Mouse (Mus musculus) kidney, postnatal 0 days (tissue): ENCODE measurements at regions not wholly inside any gene's neighbourhood (a gene's known extent, or its start where the extent isn't known, plus 50 kb on each side); places are given as distances from the start of the nearest gene placed in this dataset.

Experiments used
- ATAC-seq: fragments of 200-750 bp; cut with Nextera tagmentation; replicated peaks from 2 replicates; pipeline ENCODE4 v1.8.0; 2017; ENCODE audit warnings: low read depth, moderate number of reproducible peaks, moderate TSS enrichment, moderate library complexity; ENCODE audit not compliant: low FRiP score
- DNase-seq: peaks from one replicate; pipeline ENCODE4 v3.0.0-alpha.2; 2016; ENCODE audit warnings: low spot score
- H3K27ac ChIP-seq: fragments of 300-500 bp; sonication (generic); 2 replicates; pipeline ENCODE4 v1.5.1; 2014; ENCODE audit warnings: mild to moderate bottlenecking
- H3K27me3 ChIP-seq: fragments of 300-500 bp; sonication (generic); 2 replicates; pipeline ENCODE4 v1.6.1; 2014; ENCODE audit warnings: low read length, mixed read lengths; ENCODE audit not compliant: insufficient read depth
- H3K36me3 ChIP-seq: fragments of 300-500 bp; sonication (generic); 2 replicates; pipeline ENCODE4 v1.6.1; 2014; ENCODE audit warnings: low read length, mixed read lengths; ENCODE audit not compliant: insufficient read depth
- H3K4me1 ChIP-seq: fragments of 300-500 bp; sonication (generic); replicated peaks from 2 replicates; pipeline ENCODE4 v1.6.1; 2014; ENCODE audit warnings: antibody characterized with exemption, low read length, mixed read lengths; ENCODE audit not compliant: insufficient read depth
- H3K4me2 ChIP-seq: fragments of 300-500 bp; sonication (generic); 2 replicates; pipeline ENCODE4 v1.6.1; 2014; ENCODE audit warnings: mild to moderate bottlenecking, low read length, moderate library complexity, mixed read lengths
- H3K4me3 ChIP-seq: fragments of 300-500 bp; sonication (generic); replicated peaks from 2 replicates; pipeline ENCODE4 v1.5.1; 2014; ENCODE audit warnings: low read depth, low read length
- H3K9ac ChIP-seq: fragments of 300-500 bp; sonication (generic); 2 replicates; pipeline ENCODE4 v1.6.1; 2014; ENCODE audit warnings: low read depth, low read length
- H3K9me3 ChIP-seq: fragments of 300-500 bp; sonication (generic); replicated peaks from 2 replicates; pipeline ENCODE4 v1.6.1; 2016; ENCODE audit warnings: low read length, inconsistent platforms, mixed read lengths
- CTCF ChIP-seq: IDR thresholded peaks from 2 replicates; pipeline ENCODE4 v1.5.1; 2016; ENCODE audit warnings: antibody characterized with exemption, low read depth, mild to moderate bottlenecking, moderate library complexity
- WGBS: fragments of 180-500 bp; shearing (Covaris S2); extraction: QIAGEN DNeasy Blood & Tissue Kit; methylation state at CpG from one replicate; pipeline ENCODE4 v1.1.7; 2014; 5-methylcytosine and 5-hydroxymethylcytosine counted together

- H3K36me3 ChIP-seq: no peaks in the 10 kb centered on the region
- 18% methylated on average over 6 of the region's 6 CpGs for WGBS
- H3K27me3 ChIP-seq: no peaks in the 10 kb centered on the region
- no peak overlapping the region for H3K9ac ChIP-seq
- DNase-seq (peak; percentile 18), ATAC-seq (no peak)
- H3K4me3 ChIP-seq: no peak overlapping the region
- no peaks in the 10 kb centered on the region for H3K4me1 ChIP-seq
- H3K4me2 ChIP-seq: no peak overlapping the region
- H3K9me3 ChIP-seq: no peaks in the 10 kb centered on the region
- TF ChIP-seq CTCF: no peak
- no peak overlapping the region for H3K27ac ChIP-seq
Measured at GRCm38 (mm10) chr14:28827186-28827585, 190.8 kb upstream of the Lrtm1 start.

GRCm38 (mm10) chr14:28837117-28837516 lies 180.9 kb upstream of the Lrtm1 start:
- Histone ChIP-seq H3K4me1 (no peaks in the 10 kb centered on the region), H3K27ac (no peak overlapping the region), H3K4me2 (no peak overlapping the region), H3K4me3 (no peak overlapping the region), H3K9me3 (no peaks in the 10 kb centered on the region), H3K9ac (no peak overlapping the region), H3K36me3 (no peaks in the 10 kb centered on the region), H3K27me3 (no peaks in the 10 kb centered on the region)
- DNase-seq (no peak), ATAC-seq (no peak)
- TF ChIP-seq CTCF: no peak

- Histone ChIP-seq H3K4me2 (no peak overlapping the region), H3K36me3 (no peaks in the 10 kb centered on the region), H3K4me1 (no peaks in the 10 kb centered on the region), H3K4me3 (no peak overlapping the region), H3K9me3 (no peaks in the 10 kb centered on the region), H3K27me3 (no peaks in the 10 kb centered on the region), H3K27ac (no peak overlapping the region), H3K9ac (no peak overlapping the region)
- 11% methylated on average over 2 of the region's 2 CpGs for WGBS
- peak; percentile 57 for TF ChIP-seq CTCF
- DNase-seq: peak; percentile 35
- ATAC-seq: no peak
Measured at GRCm38 (mm10) chr14:28848831-28849590, 169.0 kb upstream of the Lrtm1 start.
